Mouse (Mus musculus): ENCODE results near the gene E330017A01Rik.

The E330017A01Rik gene

DNA sequence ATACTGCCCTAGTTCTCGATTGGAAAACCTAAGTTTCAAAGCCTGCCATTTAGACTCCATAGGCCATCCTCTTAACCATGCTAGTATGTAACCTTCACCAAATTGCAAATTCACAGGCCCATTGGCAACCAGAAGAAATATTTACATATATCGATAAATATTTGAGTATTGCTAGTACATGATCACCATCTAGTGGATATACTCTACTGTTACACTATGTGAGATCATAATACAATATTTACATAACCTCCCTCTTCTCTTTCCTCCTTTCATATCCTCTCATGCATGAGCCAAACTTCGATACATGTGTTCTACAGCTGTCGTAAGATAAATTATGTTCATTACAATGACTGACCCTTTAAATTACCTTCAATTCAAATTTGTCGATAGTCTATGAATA, 24.5 kb upstream of the E330017A01Rik start:
- no peak for DNase-seq (ENCODE audit: low spot score in 2 of 2)

DNA sequence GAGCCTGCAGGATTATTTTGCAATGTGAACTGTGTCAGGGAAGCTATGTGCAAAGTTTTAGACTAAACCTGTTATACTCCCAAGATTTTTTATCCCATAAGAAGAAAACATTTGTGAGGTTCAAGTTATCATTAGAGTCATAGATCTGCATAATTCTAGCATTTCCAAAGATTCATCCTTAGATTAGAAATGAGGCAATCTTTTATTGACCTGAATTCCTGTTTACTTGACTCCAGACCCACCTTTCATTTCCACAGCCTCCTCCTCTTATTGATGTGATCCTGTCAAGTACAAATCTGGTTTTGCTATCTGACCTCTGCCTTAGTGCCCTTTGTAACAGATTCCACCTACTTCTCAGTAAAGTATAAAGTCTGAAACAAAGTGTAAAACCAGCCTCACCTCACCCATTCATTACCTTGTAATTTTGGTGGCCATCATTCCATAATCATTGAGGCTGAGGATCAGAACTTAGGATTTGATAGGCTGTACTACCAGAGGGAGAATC, 23.8 kb upstream of the E330017A01Rik start:
- no peak for DNase-seq (ENCODE audit: low spot score in 2 of 2)

DNA sequence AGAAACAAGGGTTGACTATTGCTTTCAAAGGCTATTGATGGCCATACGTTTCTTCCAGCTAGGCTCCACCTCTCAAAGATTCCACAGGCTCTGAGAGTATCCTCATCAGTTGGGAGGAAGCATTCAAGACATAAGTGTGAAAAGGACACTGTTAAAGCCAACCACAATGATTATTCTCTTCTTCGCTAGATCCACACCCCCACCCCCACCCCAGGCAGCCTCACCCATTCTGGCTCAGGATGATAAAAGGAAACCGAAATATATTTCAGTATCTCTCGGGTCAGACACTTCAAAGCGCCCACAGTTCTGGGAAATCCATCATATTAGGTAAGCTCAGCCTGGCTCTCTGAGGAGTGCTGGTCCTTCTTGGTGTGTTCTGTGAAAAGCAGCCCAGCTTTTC, 23.3 kb upstream of the E330017A01Rik start:
- no peak for DNase-seq (ENCODE audit: low spot score in 2 of 2)

DNA sequence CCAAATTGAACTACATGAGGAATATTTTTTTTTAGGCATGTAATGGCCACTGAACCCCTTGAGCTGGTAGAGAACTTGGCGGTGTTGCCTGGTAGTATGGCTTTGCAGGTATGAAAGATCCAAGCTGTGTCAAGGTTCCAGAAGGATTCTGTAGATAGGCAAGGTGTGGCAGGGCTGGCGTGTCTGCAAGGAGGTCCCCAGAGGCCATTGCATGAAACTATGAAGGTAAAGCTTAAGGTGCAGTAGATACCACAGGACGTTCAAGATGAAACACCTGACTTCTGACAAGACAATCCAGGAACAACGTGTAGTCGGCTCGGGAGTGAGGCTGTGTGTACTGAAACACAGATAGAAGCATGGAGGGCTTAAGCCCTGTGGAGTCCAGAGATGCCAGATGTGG, 20.1 kb upstream of the E330017A01Rik start:
- DNase-seq (ENCODE audit: low spot score in 2 of 2), result no peak

DNA sequence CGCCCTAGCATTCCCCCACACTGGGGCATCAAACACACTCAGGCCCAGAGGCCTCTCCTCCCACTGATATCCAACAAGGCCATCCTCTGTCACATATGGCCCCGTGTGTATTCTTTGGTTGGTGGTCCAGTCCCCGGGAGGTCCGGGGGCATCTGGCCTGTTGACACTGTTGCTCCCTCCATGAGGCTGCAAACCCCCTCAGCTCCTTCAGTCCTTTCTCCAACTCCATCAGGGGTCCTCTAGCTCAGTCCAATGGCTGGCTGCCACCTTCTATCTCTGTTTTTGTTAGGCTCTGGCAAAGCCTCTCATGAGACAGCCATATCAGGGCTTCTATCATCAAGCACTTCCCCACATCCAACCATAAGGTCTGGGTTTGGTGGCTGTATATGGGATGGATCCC, 18.0 kb upstream of the E330017A01Rik start:
- no peak for DNase-seq (ENCODE audit: low spot score in 2 of 2)

DNA sequence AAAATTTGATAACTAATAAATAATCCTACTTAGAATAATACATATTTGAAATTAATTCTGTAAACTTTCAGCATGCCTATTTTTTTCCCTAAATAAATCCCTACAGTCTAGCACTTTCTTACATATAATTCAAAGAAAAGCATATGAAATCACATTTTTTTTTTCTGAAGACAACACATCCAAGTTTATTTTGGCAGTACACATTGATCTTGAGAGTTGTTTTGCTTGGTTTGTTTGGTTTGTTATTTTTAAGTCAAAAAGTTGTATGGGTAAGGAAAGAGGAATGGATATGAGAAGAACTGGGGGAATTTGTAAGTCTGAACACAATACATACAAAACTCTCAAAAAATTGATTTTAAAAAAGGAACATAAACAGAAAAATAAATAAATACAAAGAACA, 17.2 kb upstream of the E330017A01Rik start:
- no peak for DNase-seq (ENCODE audit: low spot score in 2 of 2)

DNA sequence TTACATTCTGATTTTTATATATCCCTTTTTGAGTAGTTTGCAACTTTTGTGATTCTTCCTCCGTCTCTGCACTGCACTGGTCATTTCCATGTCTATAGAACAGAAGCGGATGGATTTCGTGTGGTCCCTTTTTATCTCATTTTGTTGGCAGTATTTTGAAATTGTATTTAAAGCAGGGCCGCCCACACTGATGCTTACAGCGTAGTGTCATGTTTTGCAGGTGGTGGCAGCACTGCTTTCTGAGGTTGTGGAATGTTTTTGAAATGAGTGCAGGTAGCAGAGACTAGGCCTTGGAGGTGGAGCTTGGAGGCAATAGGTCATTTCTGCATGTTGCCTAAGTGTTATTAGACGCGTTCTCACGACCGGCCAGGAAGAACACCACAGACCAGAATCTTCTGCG, 11.4 kb upstream of the E330017A01Rik start:
- DNase-seq (ENCODE audit: low spot score in 2 of 2), result no peak

DNA sequence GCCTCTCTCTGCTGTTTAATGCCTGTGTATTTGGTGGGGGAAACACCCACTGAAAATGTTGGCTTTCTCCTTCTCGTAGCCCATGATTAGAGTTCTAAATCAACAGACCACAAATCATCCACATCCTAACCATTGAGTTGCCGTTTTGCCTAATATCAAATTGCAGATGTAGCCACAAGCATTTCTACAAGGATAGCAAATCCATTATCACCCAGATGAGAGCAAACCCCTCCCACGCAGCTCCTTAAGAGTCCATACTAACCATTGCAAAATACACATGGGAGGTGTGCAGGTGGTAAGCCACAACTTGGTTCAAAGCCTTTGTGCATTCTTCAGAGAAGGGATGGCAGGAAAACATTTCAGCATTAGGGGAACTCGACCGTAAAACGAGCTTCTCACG, 523 bp downstream of the E330017A01Rik start:
- DNase-seq (ENCODE audit: low spot score in 2 of 2), result no peak

DNA sequence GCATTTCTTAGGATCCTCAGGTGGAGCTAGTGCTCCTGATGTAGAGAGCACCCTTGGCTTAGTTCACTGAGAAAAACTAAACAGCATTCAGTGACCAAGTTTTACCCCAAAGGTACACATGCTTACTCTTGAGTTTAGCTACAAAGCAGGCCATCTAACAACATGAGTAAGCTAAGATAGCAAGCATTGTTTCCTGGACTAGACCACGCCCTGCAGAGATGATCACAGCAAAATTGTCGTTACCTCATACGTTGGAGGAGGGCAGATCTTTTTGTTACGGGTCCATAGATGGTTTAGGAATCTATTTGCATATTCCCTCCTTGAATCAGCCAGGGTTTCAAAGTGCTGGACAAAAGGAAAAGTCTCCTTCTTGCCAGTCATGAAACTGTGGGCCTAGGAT, 1.1 kb downstream of the E330017A01Rik start:
- no peak for DNase-seq (ENCODE audit: low spot score in 2 of 2)

DNA sequence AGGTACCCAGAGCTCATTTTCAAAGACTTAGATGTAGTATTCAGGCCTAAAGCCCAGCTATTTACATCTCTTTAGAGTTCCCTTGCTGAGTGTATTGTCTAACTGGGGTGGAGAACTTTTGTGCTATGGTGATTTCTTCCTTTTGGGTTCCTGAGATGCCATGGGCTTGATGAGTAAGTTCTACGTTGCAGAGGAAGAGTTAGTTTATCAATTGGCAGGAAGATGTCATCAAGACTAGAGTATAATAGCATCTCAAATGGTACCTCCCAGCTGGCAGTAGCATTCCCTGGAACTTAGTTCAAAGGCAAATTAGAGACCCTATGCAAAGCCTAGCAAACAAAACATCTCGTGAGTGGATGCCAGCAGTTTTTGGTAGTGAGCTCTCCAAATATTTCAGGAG, 2.7 kb downstream of the E330017A01Rik start:
- no peak for DNase-seq (ENCODE audit: low spot score in 2 of 2)

DNA sequence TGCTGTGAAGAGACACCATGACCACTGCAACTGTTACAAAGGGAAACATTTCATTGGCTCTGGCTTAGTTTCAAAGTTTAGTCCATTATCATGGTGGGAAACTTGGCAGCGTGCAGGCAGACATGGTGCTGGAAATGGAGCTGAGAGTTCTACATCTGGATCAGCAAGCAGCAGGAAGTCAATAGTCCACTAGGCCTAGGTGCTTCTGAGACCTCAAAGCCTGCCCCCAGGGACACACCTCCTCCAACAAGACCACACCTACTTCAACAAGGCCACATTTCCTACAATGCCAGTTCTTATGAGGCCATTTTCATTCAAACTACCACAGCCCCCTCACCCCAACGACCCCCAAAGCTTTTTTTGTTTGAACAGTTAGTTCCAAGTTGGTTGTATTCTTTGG, 8.8 kb downstream of the E330017A01Rik start:
- no peak for DNase-seq (ENCODE audit: low spot score in 2 of 2)

DNA sequence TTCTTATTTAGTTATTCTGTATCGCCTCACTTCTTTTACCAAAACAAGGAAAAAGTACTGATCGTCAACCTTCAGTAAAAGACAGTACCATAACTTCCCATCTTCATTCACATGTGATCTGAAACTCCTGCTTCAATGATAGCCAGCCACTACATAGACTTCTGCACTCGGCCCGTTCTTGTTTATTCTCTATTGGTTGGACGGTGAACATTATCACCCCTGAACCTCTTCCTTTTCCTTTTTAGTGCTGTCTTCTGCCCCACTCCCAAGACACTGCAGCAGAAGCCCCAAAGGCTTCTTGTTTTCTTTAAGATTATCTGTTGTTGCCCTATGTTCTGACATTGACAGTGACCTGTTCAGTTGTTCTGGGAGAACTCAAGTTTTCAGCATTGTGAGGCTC, 9.6 kb downstream of the E330017A01Rik start:
- no peak for DNase-seq (ENCODE audit: low spot score in 2 of 2)

DNA sequence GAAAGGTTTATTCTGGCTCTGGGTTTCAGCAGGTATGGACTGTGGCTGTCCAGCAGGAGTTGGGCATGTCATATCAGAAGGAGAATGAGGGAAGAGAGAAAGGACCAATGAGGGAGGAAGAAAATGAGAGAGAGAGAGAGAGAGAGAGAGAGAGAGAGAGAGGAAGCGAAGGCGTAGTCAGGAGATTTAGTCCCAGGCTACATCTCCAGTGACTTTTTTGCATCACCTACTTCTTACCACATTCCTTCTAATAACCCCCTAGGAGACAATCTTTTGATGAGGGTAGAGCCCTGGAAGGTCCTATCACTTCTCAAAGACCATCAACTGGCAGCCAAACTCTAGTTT, 10.2 kb downstream of the E330017A01Rik start:
- no peak for DNase-seq (ENCODE audit: low spot score in 2 of 2)

DNA sequence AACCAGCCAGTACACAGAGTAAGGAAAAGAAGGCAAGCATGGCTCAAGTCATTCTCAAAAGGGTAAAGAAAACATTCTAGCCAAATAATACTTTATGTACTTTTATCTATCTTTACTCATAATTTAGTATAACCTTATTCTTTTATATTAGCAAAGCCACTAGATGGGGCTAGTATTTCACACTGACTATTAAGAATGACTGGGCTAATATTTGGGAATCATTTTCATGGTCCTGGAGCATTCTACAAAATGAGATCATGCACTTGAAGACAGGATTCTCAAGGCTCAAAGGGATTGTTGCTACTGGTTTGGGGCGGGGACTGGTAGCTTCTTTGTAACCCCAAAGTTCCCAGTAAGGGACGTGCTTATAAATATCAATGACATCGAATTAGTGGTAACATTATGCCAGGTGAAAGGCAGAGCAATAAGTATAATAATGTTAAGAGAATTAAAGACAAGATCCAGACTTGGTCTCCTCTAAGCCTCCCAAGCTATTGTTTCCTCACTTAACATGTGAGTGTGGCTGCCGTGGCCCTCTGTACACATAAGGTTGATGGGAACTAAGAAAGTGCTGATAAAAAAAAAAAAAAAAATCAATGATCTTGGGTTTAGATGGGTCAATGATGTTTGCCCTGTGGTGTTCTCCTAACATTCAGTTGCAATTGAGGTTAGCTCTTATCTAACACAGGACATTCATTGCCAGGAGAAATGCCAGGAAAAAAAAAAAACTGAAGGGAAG, 10.8 kb downstream of the E330017A01Rik start:
- no peak for DNase-seq (ENCODE audit: low spot score in 2 of 2)

DNA sequence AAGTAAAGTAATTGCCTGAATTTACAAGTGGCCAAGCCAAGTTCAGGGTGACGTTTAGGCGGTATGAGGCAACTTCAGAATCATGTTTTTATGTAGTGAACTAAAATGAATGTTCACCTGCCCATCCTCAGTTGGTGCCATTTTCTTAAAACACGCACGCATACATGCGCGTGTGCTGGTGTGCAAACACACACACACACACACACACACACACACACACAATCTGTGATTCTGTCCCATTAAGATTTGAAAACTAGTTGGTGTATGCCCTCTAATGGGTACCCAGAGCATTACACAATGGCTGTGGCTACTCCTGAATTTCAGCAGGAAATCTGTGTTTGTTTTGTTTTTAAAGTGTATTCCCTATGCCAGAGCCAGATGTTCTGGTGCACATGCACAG, 14.6 kb downstream of the E330017A01Rik start:
- DNase-seq (ENCODE audit: low spot score in 2 of 2), result peak in 1 of 2 experiments; percentile 26

DNA sequence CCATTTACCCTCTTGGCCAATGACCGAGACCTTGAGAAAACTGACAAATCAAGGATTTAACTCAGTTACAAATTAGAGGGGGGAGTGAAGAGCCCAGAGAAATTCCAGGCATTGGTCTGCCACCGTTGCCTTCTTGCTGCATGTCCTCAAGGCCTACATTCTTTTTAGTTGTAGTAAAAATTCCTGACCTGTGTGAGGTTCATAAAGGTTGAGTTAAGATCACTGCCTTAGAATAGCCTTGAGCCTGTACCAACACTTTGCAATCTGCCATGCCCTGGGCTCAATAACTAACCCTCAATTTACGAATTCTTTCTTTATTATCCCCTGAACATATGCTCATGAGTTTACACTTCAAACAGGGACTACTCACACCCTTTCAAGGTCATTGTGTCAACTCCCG, 15.4 kb downstream of the E330017A01Rik start:
- DNase-seq (ENCODE audit: low spot score in 2 of 2), result no peak

DNA sequence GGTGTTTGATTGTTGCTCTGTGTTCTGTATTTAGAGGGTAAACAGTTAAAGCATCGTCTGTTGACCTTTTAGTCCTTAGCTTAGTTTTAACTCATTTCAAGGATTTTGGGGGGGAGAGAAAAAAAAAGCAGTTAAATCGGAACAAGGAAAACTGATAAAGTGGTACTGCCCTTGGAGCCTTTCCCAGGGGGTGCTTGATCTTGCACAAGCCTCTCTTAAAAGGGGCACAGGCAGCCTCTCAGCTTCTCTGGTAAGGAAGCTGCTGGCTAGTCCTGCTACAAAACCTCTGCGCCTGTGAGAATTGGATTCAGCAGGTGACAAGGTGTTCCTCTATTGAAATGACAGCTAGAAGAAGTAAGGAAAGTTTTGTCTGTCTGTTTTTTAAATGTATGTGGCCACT, 16.2 kb downstream of the E330017A01Rik start:
- no peak for DNase-seq (ENCODE audit: low spot score in 2 of 2)

DNA sequence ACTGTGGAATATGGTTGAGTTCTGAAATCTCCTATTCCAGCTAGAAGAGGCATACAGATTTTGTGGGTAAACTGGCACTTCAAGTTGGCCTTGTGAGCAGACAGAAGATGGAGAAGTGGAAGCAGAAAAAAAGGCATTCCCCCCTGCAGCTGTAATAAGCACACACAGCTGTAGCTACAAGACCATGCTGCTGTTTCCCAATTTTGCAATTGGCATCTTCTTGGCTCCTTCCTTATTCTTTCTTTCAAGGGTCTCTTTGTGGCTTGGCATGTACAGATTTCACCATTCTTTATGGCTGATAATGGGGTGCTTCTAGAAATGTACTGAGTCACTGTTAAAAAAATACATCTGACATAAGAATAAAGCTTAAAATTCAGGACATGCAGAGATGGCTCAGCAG, 21.2 kb downstream of the E330017A01Rik start:
- DNase-seq (ENCODE audit: low spot score in 2 of 2), result no peak

DNA sequence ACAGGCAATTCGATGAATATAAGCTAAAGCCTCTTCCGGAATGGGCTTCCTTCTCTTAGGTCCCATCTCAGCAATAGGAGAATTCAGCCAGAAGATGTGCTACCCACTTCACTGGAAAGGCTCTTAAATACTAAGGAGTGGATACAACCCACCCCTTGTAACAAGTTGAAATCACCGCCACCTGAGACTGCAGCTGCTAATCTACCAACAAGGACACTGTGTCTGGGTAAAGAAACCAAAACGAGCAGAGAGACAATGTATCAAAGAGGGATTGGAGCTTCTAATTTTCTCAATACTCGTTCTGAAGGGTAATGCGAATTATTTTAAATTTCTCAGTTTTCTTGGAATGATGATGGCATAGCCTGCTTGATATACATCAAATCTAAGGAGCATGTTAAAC, 21.7 kb downstream of the E330017A01Rik start, which contains the start of gene Gm813:
TSS of gene Gm813 (minus strand) at position 101 of the 400 bp plus-strand sequence.
- no peak for DNase-seq (ENCODE audit: low spot score in 2 of 2)

DNA sequence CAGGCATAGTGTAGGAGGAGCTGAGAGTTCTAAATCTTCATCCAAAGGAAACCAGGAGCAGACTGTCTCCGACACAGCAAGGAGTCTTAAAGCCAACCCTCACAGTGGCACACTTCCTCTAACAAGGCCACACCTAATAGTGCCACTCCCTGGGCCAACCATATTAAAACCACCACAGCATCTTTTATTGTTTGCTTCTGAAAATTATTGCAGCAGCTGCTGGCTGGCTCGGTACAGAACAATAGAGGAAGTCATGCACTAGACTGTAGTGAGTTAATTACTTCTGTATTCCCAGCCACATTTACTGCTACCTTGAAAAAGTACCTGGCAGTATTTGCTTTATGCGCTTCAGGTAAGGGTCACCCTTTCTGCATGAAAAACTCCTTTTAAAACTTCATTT, 25.6 kb downstream of the E330017A01Rik start:
- DNase-seq (ENCODE audit: low spot score in 2 of 2), result no peak

DNA sequence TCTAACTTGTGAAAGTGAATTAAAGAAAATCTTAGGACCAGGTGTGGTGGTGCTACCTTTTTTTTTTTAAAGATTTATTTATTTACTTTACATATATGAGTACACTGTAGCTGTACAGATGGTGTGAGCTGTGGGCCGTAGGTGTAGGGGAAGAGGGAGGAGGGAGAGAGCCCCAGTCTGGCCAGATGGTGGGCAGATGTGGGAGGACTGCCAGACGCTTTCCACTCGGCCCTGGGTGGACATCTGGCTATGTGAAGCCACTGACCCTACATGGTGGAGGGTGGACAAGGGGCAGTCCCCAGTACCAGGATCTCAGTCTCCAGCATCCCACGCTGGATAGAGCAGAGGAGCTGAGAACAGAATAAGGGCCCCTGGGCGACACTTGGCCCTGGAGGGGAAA, 31.4 kb downstream of the E330017A01Rik start:
- no peak for DNase-seq (ENCODE audit: low spot score in 2 of 2)

DNA sequence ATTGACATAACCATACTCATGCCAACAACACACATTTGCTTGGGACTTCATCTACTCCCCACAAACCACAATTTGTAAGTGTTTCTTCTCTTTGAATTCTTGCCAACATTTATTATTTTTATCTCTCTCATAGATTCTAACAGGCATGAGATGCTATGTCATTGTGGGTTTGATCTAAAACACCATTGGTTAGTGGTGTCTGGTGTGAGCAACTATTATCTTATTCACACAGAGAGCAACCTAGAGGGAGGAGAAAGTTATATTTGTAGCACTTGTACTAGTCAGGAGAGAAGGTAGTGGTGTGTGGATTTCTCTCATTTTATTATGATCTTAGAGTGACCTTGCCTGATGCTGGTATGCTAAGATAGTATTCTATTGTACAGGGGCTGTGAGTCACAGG, 33.9 kb downstream of the E330017A01Rik start:
- no peak for DNase-seq (ENCODE audit: low spot score in 2 of 2)

DNA sequence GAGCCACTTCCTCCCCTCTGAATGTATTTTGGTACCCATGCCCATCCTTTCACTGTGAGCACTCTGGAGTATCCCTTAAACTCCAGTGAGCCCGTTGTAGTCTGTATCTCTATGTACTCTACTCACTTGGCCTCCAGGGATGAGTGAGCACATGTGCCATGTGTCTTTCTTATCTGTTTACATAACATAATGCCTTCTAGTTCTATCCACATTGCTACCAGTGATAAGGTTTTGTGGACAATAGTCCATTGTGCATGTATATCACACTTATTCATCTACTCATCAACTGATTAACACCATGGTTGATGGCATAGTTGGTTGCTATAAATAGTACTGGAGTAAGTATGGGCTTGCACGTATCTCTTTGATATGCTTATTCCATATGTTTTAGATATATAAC, 34.7 kb downstream of the E330017A01Rik start:
- DNase-seq (ENCODE audit: low spot score in 2 of 2), result no peak

DNA sequence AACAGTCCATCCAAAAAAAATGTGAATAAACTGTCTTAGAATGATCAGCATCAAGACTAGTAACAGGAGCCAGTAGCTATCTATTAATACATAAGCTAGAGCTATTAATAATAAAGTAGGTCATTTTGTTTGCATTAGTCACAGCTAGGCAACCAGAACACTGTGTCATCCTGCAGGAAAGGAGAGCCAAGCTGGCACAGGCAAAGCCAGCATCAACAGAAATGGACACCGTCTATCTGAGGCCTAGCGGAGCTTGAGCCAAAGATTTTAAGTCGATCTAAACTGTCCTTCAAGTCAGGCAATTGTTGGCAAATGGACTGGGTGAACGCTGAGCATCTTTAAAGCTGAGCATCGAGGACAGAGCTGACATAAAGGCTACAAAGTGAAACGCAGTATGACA, 37.7 kb downstream of the E330017A01Rik start:
- DNase-seq (ENCODE audit: low spot score in 2 of 2), result no peak

Measured in frontal cortex, postnatal 14 days (tissue).